Mouse (Mus musculus): ENCODE measurements around the gene Dhx15.

The Dhx15 gene

GRCm38 (mm10) chr5:52110808-52111663, 79.3 kb downstream of the Dhx15 start:
- no peak for DNase-seq (ENCODE audit: low read depth)

Measured in fibroblast of lung, adult 2 months (primary cell).